Mouse (Mus musculus): ENCODE data around the gene Tcf20.
"Not testable (repeated sequence)": the region's sequence is repeated elsewhere in the genome, so short reads cannot be mapped to it uniquely, and the experiment has no call there.

The Tcf20 gene

DNA sequence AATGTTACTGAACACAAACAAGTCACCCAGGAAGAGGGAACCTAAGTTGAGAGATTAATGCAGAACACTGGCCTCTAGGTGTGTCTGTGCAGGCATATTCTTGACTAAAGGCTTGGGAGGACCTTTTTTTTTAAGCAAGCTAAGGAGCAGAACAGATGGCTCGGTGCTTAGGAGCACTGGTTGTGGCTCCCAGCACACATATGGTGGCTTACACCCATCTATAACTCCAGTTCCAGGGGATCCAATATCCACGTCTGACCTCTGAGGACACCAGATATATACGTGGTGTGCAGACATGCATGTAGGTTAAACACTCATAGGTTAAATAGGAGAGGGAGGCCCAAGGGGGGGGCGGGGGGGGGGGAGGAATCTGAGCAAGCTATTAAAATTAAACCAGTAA, 165.3 kb downstream of the Tcf20 start:
- intact Hi-C loops (cut with DNase I): no loop called here

DNA sequence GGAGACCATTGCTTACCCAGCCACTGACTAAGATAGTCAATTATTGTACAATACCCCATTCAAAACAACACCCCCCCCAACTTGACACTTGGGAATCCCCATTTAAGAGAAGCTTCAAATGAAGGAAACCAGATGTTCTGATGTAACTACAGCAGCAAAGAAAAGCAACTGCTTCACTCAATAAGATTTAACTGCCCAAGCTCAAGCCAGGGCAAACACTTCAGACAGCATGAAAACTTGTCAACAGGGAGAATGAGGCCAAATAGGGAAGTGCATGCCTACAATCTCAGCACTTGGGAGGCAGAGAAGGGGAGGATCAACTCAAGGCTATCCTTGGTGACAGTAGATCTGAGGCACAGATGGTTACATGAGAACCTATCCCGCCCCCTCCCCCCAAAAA, 166.0 kb downstream of the Tcf20 start:
- intact Hi-C loops (cut with DNase I): no loop called here

DNA sequence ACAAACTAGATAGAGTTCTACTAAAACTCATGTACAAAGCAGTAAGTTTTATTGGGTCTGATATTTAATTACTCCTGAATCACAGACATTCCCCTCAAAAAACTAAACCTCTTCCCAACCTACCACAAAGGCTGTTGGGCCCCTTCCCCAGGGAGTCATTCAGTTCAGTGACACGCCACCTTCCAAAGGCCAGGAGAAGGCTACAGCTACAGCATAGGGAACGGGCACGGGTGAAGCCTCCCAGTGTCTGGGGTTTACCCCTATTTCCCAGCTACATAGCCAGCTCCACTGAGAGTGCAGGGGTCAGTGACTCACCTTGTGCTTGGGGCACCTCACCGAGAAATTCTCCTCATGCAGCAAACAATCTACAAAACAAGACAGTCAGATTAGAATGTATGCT, 172.4 kb downstream of the Tcf20 start:
- intact Hi-C loops (cut with DNase I): loop anchor here (2.0 kb wide), 1 partner anchor 222 kb away; no protein-coding TSS in a partner anchor

DNA sequence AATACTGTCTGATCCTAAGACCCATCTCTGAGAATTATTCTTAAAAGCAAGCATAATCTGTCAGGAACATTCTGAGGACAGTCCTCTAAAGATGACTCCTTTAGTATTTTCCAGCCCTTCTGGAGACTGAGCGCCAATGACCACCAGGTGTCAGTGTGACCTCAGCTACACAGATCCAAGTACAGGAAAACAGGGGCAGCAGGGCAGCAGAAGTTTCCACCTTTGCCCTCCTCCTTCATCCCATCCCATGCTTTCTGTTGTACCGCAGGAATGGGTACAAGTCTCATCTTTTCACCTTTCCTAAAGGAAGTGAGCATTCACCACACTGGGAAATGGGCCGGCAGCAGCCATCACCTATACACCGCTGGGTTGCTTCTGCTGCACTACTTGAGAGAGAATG, 172.9 kb downstream of the Tcf20 start:
- intact Hi-C loops (cut with DNase I): loop anchor here (2.0 to 5.0 kb wide), 2 partner anchors 222 to 392 kb away; no protein-coding TSS in a partner anchor

DNA sequence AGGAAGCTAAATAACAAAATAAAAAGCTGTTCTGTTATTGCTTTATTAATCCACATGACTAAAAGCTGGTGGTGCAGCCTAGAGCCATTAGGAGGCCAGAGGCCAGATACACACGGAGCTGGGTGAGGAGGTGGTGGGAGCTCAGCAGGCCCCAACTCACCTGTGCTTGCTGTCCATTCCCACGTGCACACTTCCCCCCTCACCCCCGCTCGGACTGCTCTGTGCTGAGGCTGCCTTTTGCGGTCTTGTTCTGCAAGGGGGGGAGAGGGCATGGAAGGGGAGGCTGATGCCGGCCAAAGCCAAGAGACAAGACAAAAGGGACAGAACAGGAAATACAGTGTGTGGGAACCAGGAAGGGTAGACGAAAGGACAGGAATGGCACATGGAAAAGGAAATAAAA, 173.4 kb downstream of the Tcf20 start:
- intact Hi-C loops (cut with DNase I): loop anchor here (2.0 to 5.0 kb wide), 2 partner anchors 222 to 393 kb away; no protein-coding TSS in a partner anchor

DNA sequence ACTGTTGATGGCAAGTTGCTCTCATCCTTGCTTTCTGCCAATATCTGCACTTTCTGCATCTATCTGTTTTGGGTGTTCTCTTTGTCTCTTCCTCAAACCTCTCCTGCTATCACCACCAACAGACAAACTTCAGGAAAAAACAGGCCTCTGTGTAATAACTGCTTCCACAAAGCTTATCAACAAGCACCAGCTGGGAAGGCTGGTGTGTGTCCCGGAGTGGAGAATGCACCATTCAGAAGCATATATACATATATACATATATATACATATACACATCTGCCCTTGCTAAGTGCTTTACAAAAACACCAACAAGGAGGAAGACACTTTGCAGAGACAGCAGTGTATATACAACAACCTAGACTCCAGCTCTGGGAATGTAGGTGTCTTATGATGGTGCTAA, 177.1 kb downstream of the Tcf20 start:
- intact Hi-C loops (cut with DNase I): loop anchor here (5.0 kb wide), 1 partner anchor 397 kb away; no protein-coding TSS in a partner anchor

DNA sequence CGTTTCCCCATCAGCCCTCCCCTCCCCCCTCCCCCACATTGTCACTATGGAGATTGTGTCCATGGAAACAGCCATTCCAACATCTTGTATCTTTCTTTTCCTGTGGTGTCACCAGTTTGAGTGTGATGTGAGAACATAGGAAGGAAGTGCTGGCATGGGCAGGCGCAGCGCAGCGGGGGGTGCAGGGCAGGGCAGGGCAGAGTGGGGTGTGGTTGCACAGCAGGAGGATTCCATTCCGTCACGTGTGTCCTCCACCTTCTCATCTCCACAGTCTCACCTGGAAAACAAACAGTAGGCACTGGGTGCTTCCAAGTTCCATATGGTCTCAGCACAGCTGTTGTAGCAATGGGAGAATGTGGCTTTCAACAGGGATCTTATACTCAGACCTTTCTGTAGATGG, 178.2 kb downstream of the Tcf20 start:
- intact Hi-C loops (cut with DNase I): loop anchor here (10.0 kb wide), 1 partner anchor 305 kb away; no protein-coding TSS in a partner anchor

DNA sequence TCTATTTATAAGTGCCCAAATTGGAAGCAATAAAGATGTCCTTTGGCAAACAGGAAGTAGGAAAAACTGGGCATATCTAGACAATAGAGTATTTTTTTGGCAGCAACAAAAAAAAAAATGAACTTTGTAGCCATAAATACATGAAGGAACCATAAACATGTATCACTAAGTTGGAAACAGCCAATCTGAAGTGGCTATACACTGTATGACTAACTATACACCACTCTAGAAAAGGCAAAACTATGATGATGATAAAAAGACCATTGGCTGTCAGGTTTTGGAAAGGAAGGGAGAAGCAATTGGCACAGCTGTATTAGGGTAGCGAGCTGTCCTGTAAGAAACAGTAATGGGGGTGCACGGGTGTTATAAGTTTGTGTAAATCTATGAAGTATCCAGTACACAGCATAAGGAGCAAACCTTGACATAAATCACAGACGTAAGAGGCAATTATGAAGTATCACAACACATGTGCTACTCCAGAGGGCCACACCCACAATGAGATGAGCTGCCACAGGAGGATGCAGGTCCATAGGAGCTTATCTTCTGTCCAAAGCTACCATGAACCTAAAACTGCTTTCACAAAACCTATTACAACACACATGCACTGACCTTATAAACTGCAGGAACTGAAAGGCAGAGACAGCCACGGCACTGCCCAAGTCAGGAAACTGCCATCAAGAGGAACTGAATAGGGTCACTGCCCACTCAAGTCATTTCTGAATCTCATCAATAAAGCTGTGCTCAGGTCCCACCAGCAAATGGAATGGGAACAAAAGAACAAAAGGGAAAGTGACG, 180.5 kb downstream of the Tcf20 start:
- intact Hi-C loops (cut with DNase I): loop anchor here (10.0 kb wide), 1 partner anchor 308 kb away; no protein-coding TSS in a partner anchor

DNA sequence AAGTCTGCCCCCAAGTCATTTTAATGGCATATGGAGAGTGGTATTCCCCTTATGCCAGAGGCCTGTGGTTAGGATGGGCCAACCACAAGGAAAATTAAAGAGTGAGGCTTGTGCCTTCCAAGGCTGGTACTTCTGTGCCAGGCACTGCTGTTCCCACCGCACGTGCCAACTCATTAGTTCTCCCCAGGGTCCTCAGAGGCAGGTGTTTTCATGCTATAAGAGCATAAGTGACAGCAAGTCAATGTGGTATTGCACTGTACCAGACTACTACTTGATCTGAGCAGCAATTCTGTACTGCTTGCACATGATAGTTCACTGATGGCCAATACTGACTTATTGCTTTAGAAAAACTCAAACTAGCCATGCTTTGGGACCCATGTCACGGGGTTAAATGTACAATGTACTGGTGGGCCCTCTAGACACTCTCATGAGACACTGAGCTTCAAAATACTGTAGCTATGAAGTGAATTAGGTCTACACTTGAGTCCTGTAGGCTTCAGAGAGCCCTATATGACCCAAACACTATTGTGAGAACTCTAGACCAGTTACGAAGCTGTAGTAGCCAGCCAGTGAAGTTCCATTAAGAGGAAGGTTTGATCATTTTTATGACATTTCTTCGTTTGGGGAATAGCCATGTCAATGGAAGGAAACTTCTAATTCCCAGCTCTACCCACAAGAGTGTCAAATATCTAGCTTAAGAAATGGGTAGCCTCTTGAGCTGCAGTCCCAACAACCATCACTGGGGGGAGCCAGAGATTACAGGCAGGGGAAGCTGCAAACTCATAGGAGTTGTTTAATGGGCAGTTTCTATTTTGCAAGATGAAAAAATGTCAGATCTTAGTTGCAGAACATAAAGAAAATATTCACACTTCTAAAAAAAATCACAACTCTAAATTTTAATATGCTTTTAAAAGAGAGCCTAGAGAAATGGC, 182.7 kb downstream of the Tcf20 start:
- intact Hi-C loops (cut with DNase I): loop anchor here (2.0 to 10.0 kb wide), 2 partner anchors 232 to 310 kb away; no protein-coding TSS in a partner anchor

DNA sequence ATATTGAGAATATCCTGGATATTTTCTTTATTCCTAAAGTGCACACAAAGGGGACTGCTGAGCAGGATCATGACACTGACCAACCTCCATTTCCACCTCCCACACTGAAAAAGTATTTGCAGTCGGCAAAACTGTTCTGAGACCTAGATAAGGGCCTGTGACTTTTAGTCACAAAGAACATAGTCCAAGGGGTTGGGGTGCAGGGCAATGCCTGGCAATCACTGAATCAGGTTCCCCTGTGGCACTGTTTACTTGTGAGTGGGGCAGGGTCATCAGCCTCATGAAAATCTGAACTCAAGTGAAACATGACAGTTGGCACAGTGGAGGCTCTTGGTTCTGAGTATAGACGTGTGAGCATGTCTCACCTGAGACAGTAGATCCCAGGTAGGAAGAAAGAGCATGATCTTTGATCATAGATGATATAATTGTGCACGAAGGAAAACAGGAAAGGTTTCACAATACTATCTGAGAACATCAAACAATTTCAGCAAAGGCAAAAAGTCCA, 191.7 kb downstream of the Tcf20 start:
- intact Hi-C loops (cut with DNase I): no loop called here

DNA sequence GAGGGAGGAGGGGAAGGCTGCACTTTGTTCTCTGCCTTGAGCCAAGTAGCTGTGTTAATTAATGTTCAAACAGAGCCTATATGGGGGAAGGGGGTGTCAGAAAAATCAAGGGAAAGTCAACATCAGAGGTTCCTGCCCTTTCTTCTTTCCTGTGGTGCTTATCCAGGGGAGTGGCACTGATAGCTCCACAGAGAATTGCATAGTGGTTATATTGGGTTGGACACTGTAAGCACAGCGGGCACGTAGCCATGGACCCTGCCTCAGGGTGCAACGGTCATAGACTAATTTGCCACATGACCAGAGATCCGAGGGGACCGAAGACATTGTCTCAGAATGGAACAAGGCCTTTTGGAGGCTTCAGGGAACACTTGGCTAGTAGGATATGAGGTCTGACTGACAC, 193.4 kb downstream of the Tcf20 start, which contains the start of gene Cyp2d26:
Cyp2d26 (minus strand) TSS at position 18 of the 400 bp plus-strand sequence.
- intact Hi-C loops (cut with DNase I): no loop called here

DNA sequence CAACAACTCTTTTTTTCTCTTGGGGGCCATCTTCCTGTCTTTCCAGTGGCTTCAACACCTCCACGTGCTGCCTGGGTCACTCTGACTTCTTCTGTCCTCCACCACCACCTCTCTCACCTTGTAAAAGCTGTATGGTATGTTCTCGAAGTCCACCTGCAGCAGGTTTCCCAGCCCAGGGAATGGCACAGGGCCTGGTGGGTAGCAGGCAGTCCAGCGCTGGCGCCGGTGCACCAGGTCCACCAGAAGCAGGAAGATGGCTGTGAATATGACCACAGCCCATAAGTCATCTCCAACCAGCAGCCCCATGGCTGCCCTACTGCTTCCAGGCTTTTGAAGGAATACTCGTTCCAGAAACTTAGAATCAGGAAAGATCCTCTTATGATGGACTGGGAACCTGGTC, 193.8 kb downstream of the Tcf20 start:
- intact Hi-C loops (cut with DNase I): no loop called here

DNA sequence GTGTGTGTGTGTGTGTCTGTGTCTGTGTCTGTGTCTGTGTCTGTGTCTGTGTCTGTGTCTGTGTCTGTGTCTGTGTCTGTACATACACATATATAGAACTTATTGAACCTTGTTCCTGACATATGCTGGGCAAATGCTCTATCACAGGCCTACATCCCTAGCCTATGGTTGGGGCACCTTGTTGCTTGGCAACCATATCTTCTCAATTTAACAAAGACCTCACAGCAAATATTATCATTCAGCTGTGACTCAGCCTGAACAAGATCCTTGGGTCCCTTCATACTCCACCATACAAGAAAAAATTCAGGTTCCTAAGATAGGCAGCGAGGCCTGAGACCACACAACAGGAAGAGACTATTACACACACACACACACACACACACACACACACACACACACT, 194.2 kb downstream of the Tcf20 start:
- intact Hi-C loops (cut with DNase I): no loop called here

DNA sequence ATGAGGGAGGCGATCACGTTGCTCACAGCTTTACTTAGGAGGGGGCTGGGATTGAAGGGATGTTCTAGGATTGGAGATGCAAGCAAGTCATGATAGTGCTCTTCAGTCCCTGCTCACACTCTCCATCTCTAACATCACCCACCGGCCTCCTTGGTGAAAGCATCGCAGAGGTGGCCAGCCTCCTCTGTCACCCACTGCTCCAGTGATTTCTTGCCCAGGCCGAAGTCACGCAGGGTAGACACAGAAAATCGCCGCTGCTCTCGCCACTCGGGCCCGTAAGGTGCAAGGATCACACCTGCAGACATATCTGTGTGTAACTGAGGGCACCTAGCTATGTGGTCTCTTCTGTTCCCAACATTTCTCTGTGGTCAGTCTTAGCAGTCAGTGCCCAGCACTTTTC, 195.1 kb downstream of the Tcf20 start:
- intact Hi-C loops (cut with DNase I): no loop called here

DNA sequence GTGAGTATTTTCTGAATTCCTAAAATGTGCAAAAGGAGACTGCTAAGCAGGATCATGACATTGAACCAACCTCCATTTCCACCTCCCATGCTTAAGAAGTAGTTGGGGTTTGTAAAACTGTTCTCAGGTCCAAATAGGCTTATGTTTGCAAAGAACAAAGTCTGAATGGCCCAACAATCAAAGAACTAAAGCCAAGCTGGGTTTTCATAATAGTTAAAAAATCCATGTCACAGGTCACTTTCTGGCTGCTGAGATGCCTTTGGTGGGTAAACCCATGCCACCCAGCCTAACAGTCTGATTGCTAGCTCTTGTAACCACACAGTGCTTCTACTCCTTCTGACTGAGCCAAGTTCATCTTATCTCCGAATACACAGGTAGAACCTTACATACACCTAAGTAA, 203.1 kb downstream of the Tcf20 start:
- intact Hi-C loops (cut with DNase I): no loop called here

DNA sequence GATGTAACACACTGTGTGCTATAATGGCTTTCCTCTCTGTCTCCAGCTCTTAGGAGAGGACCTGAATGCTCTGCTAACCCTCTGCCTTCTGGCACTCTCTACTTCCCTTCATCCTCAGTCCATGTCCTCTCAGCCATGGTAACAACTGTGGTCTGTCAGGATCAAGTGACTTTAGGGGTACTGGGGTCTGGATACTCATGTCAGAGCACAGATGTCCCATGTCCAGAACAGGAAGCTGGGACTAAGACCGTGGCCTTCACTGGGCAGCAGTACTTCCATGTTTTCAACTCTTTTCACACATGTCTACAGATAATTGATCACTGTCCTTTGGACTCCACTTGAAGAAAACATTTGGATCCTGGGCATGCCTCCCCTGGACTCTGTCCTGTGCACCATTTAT, 203.9 kb downstream of the Tcf20 start:
- intact Hi-C loops (cut with DNase I): loop anchor here (2.0 kb wide), 1 partner anchor 101 kb away; no protein-coding TSS in a partner anchor

DNA sequence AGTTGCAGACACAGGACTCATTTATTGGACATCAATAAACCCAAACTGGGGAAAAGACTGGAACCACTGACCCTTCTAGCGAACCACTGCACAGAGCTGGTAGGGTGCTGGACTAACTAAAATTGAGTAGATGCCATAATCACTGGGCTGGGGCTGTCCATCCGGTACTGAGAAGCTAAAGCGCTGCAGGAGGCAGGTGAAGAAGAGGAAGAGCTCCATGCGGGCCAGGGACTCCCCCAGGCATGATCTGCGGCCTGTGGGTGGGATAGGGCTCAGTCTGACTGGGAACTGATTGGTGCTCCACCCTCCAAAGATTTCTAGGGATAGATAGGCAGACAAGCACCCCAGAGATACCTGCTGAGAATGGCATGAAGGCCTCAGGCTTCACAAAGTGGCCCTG, 209.8 kb downstream of the Tcf20 start:
- intact Hi-C loops (cut with DNase I): not testable (repeated sequence)

DNA sequence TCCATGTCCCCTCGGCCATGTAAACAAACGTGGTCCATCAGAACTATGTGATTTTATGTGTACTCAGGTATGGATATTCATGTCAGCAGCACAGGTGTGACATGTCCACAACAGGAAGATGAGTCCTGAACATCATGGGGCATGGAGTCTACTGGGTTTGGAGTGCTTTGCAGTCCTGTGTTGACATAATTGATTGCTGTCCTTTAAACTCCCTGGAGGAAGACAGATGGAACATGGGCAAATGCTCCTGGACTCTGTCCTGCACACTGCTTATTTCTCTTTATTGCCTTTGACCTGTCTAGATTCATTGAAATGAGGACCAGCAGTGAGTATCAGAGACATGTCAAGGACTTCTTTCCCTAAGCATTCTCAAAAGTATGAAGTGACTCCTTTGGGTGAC, 221.7 kb downstream of the Tcf20 start:
- intact Hi-C loops (cut with DNase I): no loop called here

DNA sequence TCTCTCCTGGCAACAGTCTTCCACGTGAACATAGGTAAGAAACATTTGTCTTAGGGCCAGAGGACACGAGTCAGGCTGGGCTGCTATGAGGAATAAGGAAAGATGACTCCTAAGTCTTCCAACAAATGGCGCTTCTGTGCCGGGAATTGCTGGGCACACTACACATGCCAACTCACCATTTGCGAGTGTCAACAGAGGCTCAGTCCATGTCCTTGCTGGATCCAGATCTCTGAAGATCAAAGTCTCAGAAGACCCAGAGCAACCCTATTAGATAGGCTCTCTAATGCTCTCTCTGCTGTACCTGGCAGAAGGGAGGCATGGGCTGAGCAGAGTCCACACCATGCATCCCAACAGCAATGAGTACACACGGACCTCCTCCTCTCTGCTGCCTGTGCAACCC, 222.8 kb downstream of the Tcf20 start:
- intact Hi-C loops (cut with DNase I): no loop called here

DNA sequence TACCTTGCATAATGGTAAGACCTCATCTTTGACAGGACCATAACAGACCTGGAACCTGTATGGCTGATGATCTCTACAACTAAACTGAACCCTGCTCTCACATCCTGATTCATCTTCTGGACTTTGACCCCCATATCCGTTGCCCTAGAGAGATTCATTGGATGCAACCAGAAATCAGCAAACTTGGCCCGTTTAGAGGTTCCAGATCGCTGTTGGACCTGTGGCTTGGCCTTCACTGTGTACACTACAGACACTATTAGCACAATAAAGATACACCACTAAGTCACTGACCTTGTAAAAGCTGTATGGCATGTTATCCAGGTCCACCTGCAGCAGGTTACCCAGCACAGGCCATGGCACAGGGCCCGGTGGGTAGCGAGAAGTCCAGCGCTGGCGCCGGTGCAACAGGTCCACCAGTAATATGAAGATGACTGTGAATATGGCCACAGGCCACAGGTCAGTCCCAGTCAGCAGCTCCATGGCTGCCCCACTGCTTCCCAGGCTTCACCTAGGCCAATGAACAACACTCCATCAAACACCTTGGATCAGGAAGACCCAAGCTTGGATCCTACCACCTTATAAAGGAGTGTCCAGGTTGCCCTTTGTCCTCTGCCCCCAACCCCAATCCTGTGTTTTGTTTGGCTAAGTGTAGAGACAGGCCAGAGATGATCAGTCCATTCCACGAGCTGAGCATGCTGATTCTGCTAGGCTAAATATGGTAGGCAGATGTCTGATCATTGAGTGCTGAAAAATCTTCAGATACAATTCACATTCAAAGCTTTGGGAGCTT, 223.8 kb downstream of the Tcf20 start, which contains the start of gene Cyp2d40:
Cyp2d40 (minus strand) TSS at position 553 of the 790 bp plus-strand sequence.
- intact Hi-C loops (cut with DNase I): no loop called here

Data from adrenal gland (tissue).